Mouse (Mus musculus) frontal cortex, postnatal 36 days (tissue): Measurements from ENCODE around the gene Ces3b.

Experiments
- DNase-seq, 2 experiments: peaks; one replicate each; pipeline ENCODE4 v3.0.0; 2022; ENCODE audit warnings: low spot score in 2 of 2

Ces3b gene

GRCm38 (mm10) chr8:105142395-105142794, 58.8 kb downstream of the Ces3b start:
- no peak for DNase-seq
